Mouse (Mus musculus): ENCODE results near the gene Psen2. TPM values are rescaled to one million over a fixed set of nuclear protein-coding genes. Genes with fewer than 3 reads are reported as not detected.
A peak's percentile ranks its signal among the peaks of the same experiment; 100 is the strongest.

Gene Psen2
- polyA plus RNA-seq, 1 experiment from 2014 or later, result 8.3 TPM

- H3K9ac ChIP-seq (ENCODE audit: low read length), result no peak overlapping the region
- H3K9me3 ChIP-seq (ENCODE audit: control insufficient read depth, low read length), result no peaks in the 10 kb centered on the region
- H3K4me2 ChIP-seq (ENCODE audit: low read depth, severe bottlenecking), result no peak overlapping the region
- no peaks in the 10 kb centered on the region for H3K36me3 ChIP-seq (ENCODE audit: control insufficient read depth, insufficient read depth, low read length)
- peaks cover 10% of the 10 kb centered on the region for H3K4me1 ChIP-seq (ENCODE audit: control insufficient read depth, insufficient read depth, low read length)
- no peak overlapping the region for H3K4me3 ChIP-seq (ENCODE audit: low read depth, low read length)
- no peaks in the 10 kb centered on the region for H3K27me3 ChIP-seq (ENCODE audit: control insufficient read depth, insufficient read depth, low read length)
- ATAC-seq (ENCODE audit: insufficient number of reproducible peaks, low FRiP score, low TSS enrichment, low read depth) (no peak), DNase-seq (ENCODE audit: low spot score) (no peak)
- H3K27ac ChIP-seq (replicated peaks; ENCODE audit: low read depth, low read length), result no peak overlapping the region
- 88% methylated on average over 12 of the region's 12 CpGs for WGBS
Observed at GRCm38 (mm10) chr1:180228854-180229253, 34.4 kb downstream of the Psen2 start.

DNA sequence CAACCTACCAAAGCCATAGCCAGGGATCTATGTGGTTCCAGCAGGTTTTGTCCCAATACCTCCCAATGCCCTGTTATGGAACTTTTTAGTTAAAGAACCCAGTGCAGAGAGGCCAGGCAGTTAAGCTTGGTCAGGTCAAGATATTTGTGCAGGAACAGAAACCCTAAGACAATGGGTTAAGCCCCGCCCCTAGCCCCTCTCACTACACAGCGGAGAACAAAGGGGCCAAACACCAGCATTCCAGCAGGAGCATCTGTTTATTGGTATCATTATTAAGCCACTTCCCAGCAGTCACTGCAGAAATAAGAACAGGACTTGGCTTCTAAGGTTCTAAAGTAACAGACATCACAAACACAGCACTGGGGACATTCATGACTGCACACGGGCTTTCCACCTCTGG lies 36.5 kb downstream of the Psen2 start:
- no peaks in the 10 kb centered on the region for H3K9me3 ChIP-seq (ENCODE audit: control insufficient read depth, low read length)
- no peak; the same call in 1 of the 2 replicates for ATAC-seq (ENCODE audit: insufficient number of reproducible peaks, low FRiP score, low TSS enrichment, low read depth)
- no peak overlapping the region for H3K4me3 ChIP-seq (ENCODE audit: low read depth, low read length)
- no peak for DNase-seq (ENCODE audit: low spot score)
- peaks cover 8% of the 10 kb centered on the region for H3K4me1 ChIP-seq (ENCODE audit: control insufficient read depth, insufficient read depth, low read length)
- no peaks in the 10 kb centered on the region for H3K36me3 ChIP-seq (ENCODE audit: control insufficient read depth, insufficient read depth, low read length)
- no peak overlapping the region for H3K27ac ChIP-seq (replicated peaks; ENCODE audit: low read depth, low read length)
- no peak overlapping the region; the same call in 1 of the 2 replicates for H3K9ac ChIP-seq (ENCODE audit: low read length)
- peak overlapping the region; percentile 72; the same call in 1 of the 2 replicates for H3K4me2 ChIP-seq (ENCODE audit: low read depth, severe bottlenecking)
- 79% methylated on average over 3 of the region's 3 CpGs for WGBS
- H3K27me3 ChIP-seq (ENCODE audit: control insufficient read depth, insufficient read depth, low read length), result no peaks in the 10 kb centered on the region

- no peaks in the 10 kb centered on the region for H3K27me3 ChIP-seq (ENCODE audit: control insufficient read depth, insufficient read depth, low read length)
- peaks cover 6% of the 10 kb centered on the region for H3K4me1 ChIP-seq (ENCODE audit: control insufficient read depth, insufficient read depth, low read length)
- peak overlapping the region; percentile 53; the same call in 1 of the 2 replicates for H3K9ac ChIP-seq (ENCODE audit: low read length)
- H3K4me2 ChIP-seq (ENCODE audit: low read depth, severe bottlenecking), result peak overlapping the region; percentile 72
- no peaks in the 10 kb centered on the region for H3K36me3 ChIP-seq (ENCODE audit: control insufficient read depth, insufficient read depth, low read length)
- peak; percentile 74; the same call in 1 of the 2 replicates for ATAC-seq (ENCODE audit: insufficient number of reproducible peaks, low FRiP score, low TSS enrichment, low read depth)
- no peak for DNase-seq (ENCODE audit: low spot score)
- WGBS, result 7% methylated on average over 12 of the region's 12 CpGs
- peak overlapping the region; percentile 38 for H3K4me3 ChIP-seq (ENCODE audit: low read depth, low read length)
- 0 out of 2 replicates have a peak overlapping the region, but pooled peaks have one; percentile 36 for H3K27ac ChIP-seq (replicated peaks; ENCODE audit: low read depth, low read length)
- no peaks in the 10 kb centered on the region for H3K9me3 ChIP-seq (ENCODE audit: control insufficient read depth, low read length)
Observed at GRCm38 (mm10) chr1:180226221-180226713, 37.0 kb downstream of the Psen2 start.

DNA sequence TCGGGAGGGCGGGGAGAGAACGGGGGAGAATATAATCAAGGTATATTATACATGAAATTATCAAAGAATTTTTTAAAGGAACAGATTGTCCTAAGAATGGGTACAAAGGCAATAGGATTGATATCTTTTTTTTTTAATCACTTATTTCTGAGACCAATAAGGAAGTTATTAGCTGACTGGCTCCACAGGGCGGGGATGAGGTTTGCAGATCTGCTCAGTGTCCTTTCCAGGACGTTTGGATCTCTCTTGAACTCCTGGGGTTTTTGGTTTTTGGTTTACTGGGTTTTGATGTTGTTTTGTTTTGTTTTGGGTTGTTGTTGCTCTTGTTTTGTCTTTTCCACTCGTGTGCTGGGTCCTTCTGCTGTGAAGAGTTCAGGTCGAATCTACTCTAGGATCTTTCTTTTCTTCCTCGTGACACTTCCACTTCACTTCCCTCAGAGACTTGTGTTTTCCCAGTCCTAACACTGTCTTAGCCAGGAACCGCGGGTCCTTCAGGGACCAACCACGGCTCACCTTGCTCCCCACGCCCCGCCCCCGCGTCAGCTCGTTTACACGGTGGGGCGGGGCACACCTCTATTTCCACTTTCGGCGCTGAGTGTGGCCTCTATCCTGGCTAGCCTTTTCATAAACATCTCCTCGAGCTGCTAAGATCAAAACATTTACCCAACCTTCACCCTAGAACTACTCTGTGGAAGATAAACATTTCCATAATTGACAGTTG lies 37.6 kb downstream of the Psen2 start:
- Histone ChIP-seq H3K9me3 (ENCODE audit: control insufficient read depth, low read length) (no peaks in the 10 kb centered on the region), H3K9ac (ENCODE audit: low read length) (no peak overlapping the region; the same call in 1 of the 2 replicates), H3K27me3 (ENCODE audit: control insufficient read depth, insufficient read depth, low read length) (no peaks in the 10 kb centered on the region), H3K4me1 (ENCODE audit: control insufficient read depth, insufficient read depth, low read length) (peaks cover 6% of the 10 kb centered on the region), H3K27ac (replicated peaks; ENCODE audit: low read depth, low read length) (no peak overlapping the region), H3K4me3 (ENCODE audit: low read depth, low read length) (peak overlapping the region; percentile 38), H3K36me3 (ENCODE audit: control insufficient read depth, insufficient read depth, low read length) (no peaks in the 10 kb centered on the region), H3K4me2 (ENCODE audit: low read depth, severe bottlenecking) (peak overlapping the region; percentile 72)
- ATAC-seq (ENCODE audit: insufficient number of reproducible peaks, low FRiP score, low TSS enrichment, low read depth), result peak; percentile 71; the same call in 1 of the 2 replicates
- DNase-seq (ENCODE audit: low spot score), result peak; percentile 80
- 12% methylated on average over 21 of the region's 21 CpGs for WGBS

- H3K27ac ChIP-seq (replicated peaks; ENCODE audit: low read depth, low read length), result no peak overlapping the region
- no peaks in the 10 kb centered on the region for H3K36me3 ChIP-seq (ENCODE audit: control insufficient read depth, insufficient read depth, low read length)
- no peaks in the 10 kb centered on the region for H3K9me3 ChIP-seq (ENCODE audit: control insufficient read depth, low read length)
- no peak overlapping the region for H3K9ac ChIP-seq (ENCODE audit: low read length)
- peaks cover 6% of the 10 kb centered on the region for H3K4me1 ChIP-seq (ENCODE audit: control insufficient read depth, insufficient read depth, low read length)
- H3K4me2 ChIP-seq (ENCODE audit: low read depth, severe bottlenecking), result no peak overlapping the region
- WGBS, result 71% methylated on average over 1 of the region's 1 CpGs
- ATAC-seq (ENCODE audit: insufficient number of reproducible peaks, low FRiP score, low TSS enrichment, low read depth) (no peak), DNase-seq (ENCODE audit: low spot score) (no peak)
- no peaks in the 10 kb centered on the region for H3K27me3 ChIP-seq (ENCODE audit: control insufficient read depth, insufficient read depth, low read length)
- no peak overlapping the region for H3K4me3 ChIP-seq (ENCODE audit: low read depth, low read length)
Observed at GRCm38 (mm10) chr1:180222007-180222406, 41.2 kb downstream of the Psen2 start.

DNA sequence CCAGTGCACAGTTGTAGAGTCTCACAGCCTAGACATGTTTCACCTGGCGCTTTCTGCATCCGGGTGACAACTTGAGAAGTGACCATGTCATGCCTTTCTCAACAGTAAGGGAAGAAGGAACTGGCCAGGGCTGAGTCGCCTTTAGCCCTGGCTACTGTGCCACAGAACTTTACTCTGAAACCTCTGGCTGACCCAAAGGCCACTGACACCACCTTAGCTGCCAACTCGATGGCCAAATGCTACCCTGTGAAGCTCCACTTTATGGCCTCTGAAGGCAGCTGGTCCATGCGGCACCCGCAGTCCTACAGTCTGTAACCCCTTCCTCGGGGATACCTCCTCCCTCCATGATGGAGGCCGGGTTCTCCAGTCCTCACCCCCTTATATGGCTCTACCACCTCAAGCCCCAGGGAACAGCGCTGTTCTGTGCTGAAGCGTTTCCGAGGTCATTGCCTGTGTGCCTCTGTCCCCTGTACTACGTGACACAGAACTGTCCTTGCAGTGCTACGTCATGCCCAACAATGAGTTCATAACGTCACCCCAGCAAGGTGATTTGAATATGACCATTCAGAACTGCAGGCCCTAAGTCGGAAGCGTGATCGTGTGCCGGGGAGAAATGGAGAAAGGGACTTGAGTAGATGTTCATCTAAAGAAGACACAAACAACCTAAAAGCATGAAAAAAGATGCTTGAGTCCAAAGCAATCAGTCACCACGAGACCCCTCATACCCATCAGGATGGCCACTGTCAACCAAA lies 42.3 kb downstream of the Psen2 start:
- 86% methylated on average over 19 of the region's 19 CpGs for WGBS
- Histone ChIP-seq H3K36me3 (ENCODE audit: control insufficient read depth, insufficient read depth, low read length) (no peaks in the 10 kb centered on the region), H3K9ac (ENCODE audit: low read length) (no peak overlapping the region), H3K4me1 (ENCODE audit: control insufficient read depth, insufficient read depth, low read length) (no peaks in the 10 kb centered on the region), H3K27ac (replicated peaks; ENCODE audit: low read depth, low read length) (no peak overlapping the region), H3K4me3 (ENCODE audit: low read depth, low read length) (no peak overlapping the region), H3K27me3 (ENCODE audit: control insufficient read depth, insufficient read depth, low read length) (no peaks in the 10 kb centered on the region), H3K4me2 (ENCODE audit: low read depth, severe bottlenecking) (no peak overlapping the region), H3K9me3 (ENCODE audit: control insufficient read depth, low read length) (no peaks in the 10 kb centered on the region)
- ATAC-seq (ENCODE audit: insufficient number of reproducible peaks, low FRiP score, low TSS enrichment, low read depth) (no peak), DNase-seq (ENCODE audit: low spot score) (no peak)

DNA sequence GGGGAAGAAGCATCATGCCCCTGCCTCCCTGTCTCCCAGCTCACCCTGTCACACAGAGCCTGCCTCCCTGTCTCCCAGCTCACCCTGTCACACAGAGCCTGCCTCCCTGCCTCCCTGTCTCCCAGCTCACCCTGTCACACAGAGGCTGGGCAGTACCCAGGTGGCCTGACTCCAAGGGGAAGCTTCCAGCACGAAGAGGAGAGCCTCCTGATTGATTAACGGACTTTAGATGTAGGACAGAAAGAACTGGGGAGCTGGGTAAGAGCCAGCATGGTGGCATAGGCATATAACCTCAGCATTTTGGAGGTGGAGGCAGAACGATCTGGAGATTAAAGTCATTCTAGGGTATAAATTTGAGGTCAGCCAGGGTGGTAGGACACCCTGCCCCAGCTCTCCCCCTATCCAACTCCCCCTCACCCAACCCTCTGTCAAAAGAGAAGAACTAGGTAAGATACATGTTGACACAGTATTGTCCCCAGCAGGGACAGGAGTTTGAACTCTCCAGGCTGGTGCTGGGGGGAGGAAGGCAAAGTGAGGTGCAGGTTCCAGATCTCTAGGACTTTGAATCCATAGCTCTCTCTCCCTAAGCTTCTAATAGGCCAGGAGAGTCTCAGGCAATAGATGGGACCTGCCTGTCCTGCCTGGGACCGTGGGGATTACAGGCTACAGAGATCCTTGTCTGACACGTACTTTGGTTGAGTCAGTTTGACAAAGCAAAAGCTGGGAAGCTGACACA lies 46.5 kb downstream of the Psen2 start:
- DNase-seq (ENCODE audit: low spot score), result no peak
- WGBS, result 60% methylated on average over 5 of the region's 5 CpGs
- H3K9ac ChIP-seq (ENCODE audit: low read length), result no peak overlapping the region
- H3K4me1 ChIP-seq (ENCODE audit: control insufficient read depth, insufficient read depth, low read length), result no peaks in the 10 kb centered on the region
- no peaks in the 10 kb centered on the region for H3K27me3 ChIP-seq (ENCODE audit: control insufficient read depth, insufficient read depth, low read length)
- no peak overlapping the region for H3K4me3 ChIP-seq (ENCODE audit: low read depth, low read length)
- no peaks in the 10 kb centered on the region for H3K36me3 ChIP-seq (ENCODE audit: control insufficient read depth, insufficient read depth, low read length)
- no peak overlapping the region for H3K27ac ChIP-seq (replicated peaks; ENCODE audit: low read depth, low read length)
- H3K9me3 ChIP-seq (ENCODE audit: control insufficient read depth, low read length), result no peaks in the 10 kb centered on the region
- no peak for ATAC-seq (ENCODE audit: insufficient number of reproducible peaks, low FRiP score, low TSS enrichment, low read depth)
- H3K4me2 ChIP-seq (ENCODE audit: low read depth, severe bottlenecking), result no peak overlapping the region

- Histone ChIP-seq H3K9ac (ENCODE audit: low read length) (no peak overlapping the region), H3K4me2 (ENCODE audit: low read depth, severe bottlenecking) (no peak overlapping the region), H3K4me3 (ENCODE audit: low read depth, low read length) (no peak overlapping the region), H3K36me3 (ENCODE audit: control insufficient read depth, insufficient read depth, low read length) (no peaks in the 10 kb centered on the region), H3K9me3 (ENCODE audit: control insufficient read depth, low read length) (no peaks in the 10 kb centered on the region), H3K27me3 (ENCODE audit: control insufficient read depth, insufficient read depth, low read length) (no peaks in the 10 kb centered on the region), H3K4me1 (ENCODE audit: control insufficient read depth, insufficient read depth, low read length) (no peaks in the 10 kb centered on the region), H3K27ac (replicated peaks; ENCODE audit: low read depth, low read length) (no peak overlapping the region)
- ATAC-seq (ENCODE audit: insufficient number of reproducible peaks, low FRiP score, low TSS enrichment, low read depth) (no peak; the same call in 1 of the 2 replicates), DNase-seq (ENCODE audit: low spot score) (peak; percentile 66)
- 21% methylated on average over 4 of the region's 4 CpGs for WGBS
Observed at GRCm38 (mm10) chr1:180215044-180215443, 48.2 kb downstream of the Psen2 start.
